Mouse (Mus musculus) liver, postnatal 0 days (tissue): Measurements from ENCODE around the gene Pdzd2. TPM values are rescaled to one million over a fixed set of nuclear protein-coding genes. Genes with fewer than 3 reads are reported as not detected.

Source experiments
- ATAC-seq: fragments of 200-750 bp; cut with Nextera tagmentation; 2 replicates; pipeline ENCODE4 v1.8.0; 2017; ENCODE audit warnings: mild to moderate bottlenecking, moderate library complexity
- DNase-seq: peaks from one replicate; pipeline ENCODE4 v3.0.0-alpha.2; 2016
- H3K27ac ChIP-seq: fragments of 300-500 bp; sonication (generic); 2 replicates; pipeline ENCODE4 v1.5.1; 2014; ENCODE audit warnings: antibody characterized with exemption, moderate library complexity, mild to moderate bottlenecking, low read depth
- H3K27me3 ChIP-seq: fragments of 300-500 bp; sonication (generic); 2 replicates; pipeline ENCODE4 v1.6.1; 2014; ENCODE audit warnings: low read length, control low read depth, mixed read lengths; ENCODE audit not compliant: insufficient read depth
- H3K36me3 ChIP-seq: fragments of 300-500 bp; sonication (generic); replicated peaks from 2 replicates; pipeline ENCODE4 v1.6.1; 2014; ENCODE audit warnings: mild to moderate bottlenecking, control low read depth, low read length, moderate library complexity, mixed read lengths; ENCODE audit not compliant: insufficient read depth
- H3K4me1 ChIP-seq: fragments of 300-500 bp; sonication (generic); 2 replicates; pipeline ENCODE4 v1.6.1; 2014; ENCODE audit warnings: antibody characterized with exemption, mild to moderate bottlenecking, control low read depth; ENCODE audit not compliant: insufficient read depth
- H3K4me2 ChIP-seq: fragments of 300-500 bp; sonication (generic); 2 replicates; pipeline ENCODE4 v1.6.1; 2014; ENCODE audit warnings: low read depth, mild to moderate bottlenecking, low read length, moderate library complexity, mixed read lengths
- H3K4me3 ChIP-seq: fragments of 300-500 bp; sonication (generic); 2 replicates; pipeline ENCODE4 v1.5.1; 2014; ENCODE audit warnings: low read depth, low read length
- H3K9ac ChIP-seq: fragments of 300-500 bp; sonication (generic); replicated peaks from 2 replicates; pipeline ENCODE4 v1.6.1; 2014; ENCODE audit warnings: mild to moderate bottlenecking, moderate library complexity
- H3K9me3 ChIP-seq: fragments of 300-500 bp; sonication (generic); 2 replicates; pipeline ENCODE4 v1.6.1; 2016; ENCODE audit warnings: mild to moderate bottlenecking, control low read depth, low read length, mixed read lengths
- CTCF ChIP-seq: sonication (generic); IDR thresholded peaks from 2 replicates; pipeline ENCODE4 v1.5.1; 2016; ENCODE audit warnings: antibody characterized with exemption, low read depth
- EP300 ChIP-seq: IDR thresholded peaks from 2 replicates; pipeline ENCODE4 v1.6.1; 2016; ENCODE audit warnings: antibody characterized with exemption, low read depth, mild to moderate bottlenecking
- WGBS: fragments of 180-500 bp; shearing (Covaris S2); extraction: QIAGEN DNeasy Blood & Tissue Kit; methylation state at CpG from one replicate; pipeline ENCODE4 v1.1.7; 2014; ENCODE audit not compliant: insufficient replicate concordance; 5-methylcytosine and 5-hydroxymethylcytosine counted together
- polyA plus RNA-seq: library from polyadenylated mRNA; unstranded; fragments of >200 nt; fragmentation: Nextera tagmentation; extraction: Ambion mirVana; gene quantifications from 2 replicates; pipeline ENCODE4 v1.2.1, GENCODE M21; 2015

The Pdzd2 gene
- polyA plus RNA-seq, 1 experiment from 2014 or later: 1.3 TPM

- peak; percentile 97 for DNase-seq
- Histone ChIP-seq H3K9ac (peak within 1 kb of the TSS; percentile 95), H3K27me3 (0 out of 2 replicates have a peak, but pooled peaks cover 2% of the 10 kb centered on the region), H3K4me2 (peak within 1 kb of the TSS; percentile 97), H3K36me3 (0 out of 2 replicates have a peak, but pooled peaks cover 3% of the 10 kb centered on the region), H3K4me1 (peaks cover 23% of the 10 kb centered on the region), H3K4me3 (peak within 1 kb of the TSS; percentile 93), H3K9me3 (no peaks in the 10 kb centered on the region), H3K27ac (peak within 1 kb of the TSS; percentile 93)
- peak; percentile 90 for ATAC-seq
- WGBS: 0% methylated on average over 61 of the region's 74 CpGs
- TF ChIP-seq CTCF: no peak
Measured at GRCm38 (mm10) chr15:12321091-12321787, 418.5 kb downstream of the Pdzd2 start, which contains the start of gene Golph3. Golph3 (plus strand) TSS chr15:12321450.

DNA sequence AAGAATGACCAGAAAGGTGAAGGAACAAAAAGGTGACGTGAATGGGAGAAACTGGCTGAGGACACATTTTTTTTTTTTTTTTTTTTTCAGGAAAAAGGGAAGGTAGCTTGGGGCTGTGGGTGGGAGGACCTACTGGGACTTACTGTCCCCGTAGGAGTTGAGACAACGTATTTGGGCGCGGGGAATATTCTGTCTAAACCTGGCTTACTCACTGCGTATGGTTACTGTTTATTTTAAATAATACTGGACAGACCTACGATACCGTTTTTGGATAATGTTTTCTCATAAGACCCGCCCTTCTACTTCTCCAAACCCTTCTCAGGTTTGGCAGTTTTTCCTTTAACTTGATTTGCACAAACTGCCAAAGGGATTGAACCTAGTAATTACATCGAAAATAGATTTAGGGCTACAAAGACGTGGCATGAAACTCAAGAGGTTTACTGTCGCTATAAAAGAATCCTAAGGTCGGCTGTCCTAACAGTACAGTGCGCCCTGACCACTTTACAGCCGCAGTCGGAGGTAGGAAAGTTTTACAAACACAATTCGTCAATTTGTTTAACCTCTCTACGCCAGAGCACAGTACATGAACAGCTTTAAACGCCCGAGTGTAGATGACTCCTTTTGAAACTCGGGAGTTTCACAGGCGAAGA, 419.2 kb downstream of the Pdzd2 start:
- no peak for TF ChIP-seq EP300
- no peak for TF ChIP-seq CTCF
- H3K4me3 ChIP-seq: peak overlapping the region; percentile 93
- 4% methylated on average over 22 of the region's 22 CpGs for WGBS
- no peaks in the 10 kb centered on the region for H3K9me3 ChIP-seq
- H3K4me1 ChIP-seq: peaks cover 22% of the 10 kb centered on the region
- DNase-seq (no peak), ATAC-seq (peak; percentile 19)
- peak overlapping the region; percentile 93 for H3K27ac ChIP-seq
- peak overlapping the region; percentile 97 for H3K4me2 ChIP-seq
- 0 out of 2 replicates have a peak, but pooled peaks cover 3% of the 10 kb centered on the region for H3K36me3 ChIP-seq
- 0 out of 2 replicates have a peak, but pooled peaks cover 2% of the 10 kb centered on the region for H3K27me3 ChIP-seq
- H3K9ac ChIP-seq: peak overlapping the region; percentile 95

- ATAC-seq: no peak
- Histone ChIP-seq H3K36me3 (0 out of 2 replicates have a peak, but pooled peaks cover 3% of the 10 kb centered on the region), H3K27ac (no peak overlapping the region), H3K4me3 (no peak overlapping the region), H3K27me3 (0 out of 2 replicates have a peak, but pooled peaks cover 2% of the 10 kb centered on the region), H3K4me2 (peak overlapping the region; percentile 97; the same call in 1 of the 2 replicates), H3K9me3 (no peaks in the 10 kb centered on the region), H3K9ac (peak overlapping the region; percentile 95; the same call in 1 of the 2 replicates), H3K4me1 (peaks cover 21% of the 10 kb centered on the region)
- TF ChIP-seq EP300 (no peak), CTCF (no peak)
- no peak for DNase-seq
- WGBS: 47% methylated on average over 5 of the region's 5 CpGs
Measured at GRCm38 (mm10) chr15:12319889-12320288, 419.8 kb downstream of the Pdzd2 start.

DNA sequence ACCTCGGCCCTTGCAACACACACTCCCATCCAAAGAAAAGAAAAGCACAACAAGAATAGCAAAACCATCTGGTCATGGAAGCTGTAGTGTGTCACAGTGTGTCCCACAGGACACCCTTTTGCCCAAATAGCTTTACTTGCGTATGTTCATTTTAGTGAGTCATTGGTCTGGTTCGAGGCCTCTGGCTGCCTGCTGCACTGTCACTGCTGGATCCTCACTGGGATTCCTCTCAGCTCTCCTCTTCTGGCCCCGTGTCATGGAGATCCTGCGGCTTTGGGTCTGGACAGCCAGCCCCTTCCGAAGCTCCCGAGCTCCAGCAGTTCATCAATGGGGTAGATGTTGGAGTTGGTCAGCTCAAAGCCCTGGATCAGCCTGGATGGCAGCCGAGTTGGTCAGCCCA, 421.3 kb downstream of the Pdzd2 start:
- no peak overlapping the region for H3K4me3 ChIP-seq
- no peaks in the 10 kb centered on the region for H3K36me3 ChIP-seq
- H3K27me3 ChIP-seq: 0 out of 2 replicates have a peak, but pooled peaks cover 2% of the 10 kb centered on the region
- H3K4me1 ChIP-seq: peaks cover 7% of the 10 kb centered on the region; the same call in 1 of the 2 replicates
- 80% methylated on average over 8 of the region's 8 CpGs for WGBS
- no peak overlapping the region for H3K9ac ChIP-seq
- no peak overlapping the region for H3K27ac ChIP-seq
- H3K9me3 ChIP-seq: no peaks in the 10 kb centered on the region
- DNase-seq (no peak), ATAC-seq (no peak)
- H3K4me2 ChIP-seq: no peak overlapping the region
- no peak for TF ChIP-seq EP300
- no peak for TF ChIP-seq CTCF

- no peak for ATAC-seq
- peaks cover 7% of the 10 kb centered on the region; the same call in 1 of the 2 replicates for H3K4me1 ChIP-seq
- no peaks in the 10 kb centered on the region for H3K36me3 ChIP-seq
- no peak overlapping the region for H3K9ac ChIP-seq
- no peak for DNase-seq
- no peak overlapping the region for H3K4me3 ChIP-seq
- no peaks in the 10 kb centered on the region for H3K9me3 ChIP-seq
- 40% methylated on average over 5 of the region's 5 CpGs for WGBS
- H3K4me2 ChIP-seq: no peak overlapping the region
- H3K27ac ChIP-seq: no peak overlapping the region
- H3K27me3 ChIP-seq: 0 out of 2 replicates have a peak, but pooled peaks cover 2% of the 10 kb centered on the region
- TF ChIP-seq EP300 (peak; percentile 35; the same call in 1 of the 2 replicates), CTCF (no peak)
Measured at GRCm38 (mm10) chr15:12317290-12317689, 422.4 kb downstream of the Pdzd2 start.

DNA sequence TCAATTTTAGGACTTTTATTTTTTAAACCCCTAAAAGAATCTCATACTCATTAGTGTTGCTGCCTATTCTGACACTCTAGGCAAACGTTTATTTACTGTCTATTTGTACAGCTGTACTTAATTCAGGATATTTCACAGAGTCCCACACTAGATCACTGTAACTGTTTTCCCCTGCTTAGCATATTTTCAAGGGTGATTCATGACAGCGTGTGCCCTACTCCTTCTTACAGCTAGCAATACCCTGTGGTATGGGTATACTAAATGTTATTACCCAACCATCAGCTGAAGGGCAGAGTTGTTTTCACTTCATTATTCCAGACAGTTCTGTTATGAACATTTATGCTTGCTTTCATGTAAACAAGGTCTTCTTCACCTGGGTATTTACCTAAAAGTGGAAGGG, 423.7 kb downstream of the Pdzd2 start:
- H3K27ac ChIP-seq: no peak overlapping the region
- no peaks in the 10 kb centered on the region for H3K36me3 ChIP-seq
- no peak overlapping the region for H3K9ac ChIP-seq
- no peak overlapping the region for H3K4me3 ChIP-seq
- TF ChIP-seq EP300: no peak
- TF ChIP-seq CTCF: no peak
- DNase-seq: no peak
- no peaks in the 10 kb centered on the region for H3K9me3 ChIP-seq
- peaks cover 7% of the 10 kb centered on the region; the same call in 1 of the 2 replicates for H3K4me1 ChIP-seq
- no peak overlapping the region for H3K4me2 ChIP-seq
- WGBS: 63% methylated on average over 2 of the region's 2 CpGs
- 0 out of 2 replicates have a peak, but pooled peaks cover 2% of the 10 kb centered on the region for H3K27me3 ChIP-seq
- no peak for ATAC-seq
